Mouse (Mus musculus) T-helper 2 cell (primary cell): ENCODE measurements at regions not wholly inside any gene's neighbourhood (a gene's known extent, or its start where the extent isn't known, plus 50 kb on each side); places are given as distances from the start of the nearest gene placed in this dataset.
"Not testable (repeated sequence)": the region's sequence is repeated elsewhere in the genome, so short reads cannot be mapped to it uniquely, and the experiment has no call there.

Experiments
- in situ Hi-C: fragments of 300-600 bp; cut with MboI, MseI; formaldehyde crosslinking; loops from one replicate; pipeline ENCODE4 v1.15.1; 2025; ENCODE audit warnings: high pct_unique_total_duplicates

- in situ Hi-C loops: loop anchor here (25.0 kb wide), 1 partner anchor 810 kb away; no protein-coding TSS in a partner anchor
These were observed 94.5 kb upstream of the Zfp706 start for GRCm38 (mm10) chr15:37102035-37102555.

GRCm38 (mm10) chr15:37101419-37101818 is 93.8 kb upstream of the Zfp706 start:
- in situ Hi-C loops: loop anchor here (25.0 kb wide), 1 partner anchor 811 kb away; no protein-coding TSS in a partner anchor

GRCm38 (mm10) chr15:37100767-37101288 is 93.3 kb upstream of the Zfp706 start:
- in situ Hi-C loops: loop anchor here (25.0 kb wide), 1 partner anchor 811 kb away; no protein-coding TSS in a partner anchor

- in situ Hi-C loops: loop anchor here (25.0 kb wide), 1 partner anchor 812 kb away; no protein-coding TSS in a partner anchor
These were observed 92.6 kb upstream of the Zfp706 start for GRCm38 (mm10) chr15:37099927-37100766.

GRCm38 (mm10) chr15:37099176-37099575 is 91.6 kb upstream of the Zfp706 start:
- in situ Hi-C loops: no loop called here

GRCm38 (mm10) chr15:37097426-37097825 is 89.9 kb upstream of the Zfp706 start:
- in situ Hi-C loops: no loop called here

GRCm38 (mm10) chr15:37091171-37091570 is 83.6 kb upstream of the Zfp706 start:
- in situ Hi-C loops: not testable (repeated sequence)

GRCm38 (mm10) chr15:37083726-37084125 is 76.2 kb upstream of the Zfp706 start:
- in situ Hi-C loops: no loop called here

- in situ Hi-C loops: no loop called here
These were observed 74.3 kb upstream of the Zfp706 start for GRCm38 (mm10) chr15:37081836-37082235.

GRCm38 (mm10) chr15:37080931-37081330 is 73.4 kb upstream of the Zfp706 start:
- in situ Hi-C loops: no loop called here

GRCm38 (mm10) chr15:37080395-37080794 is 72.8 kb upstream of the Zfp706 start:
- in situ Hi-C loops: no loop called here

GRCm38 (mm10) chr15:37074207-37074606 is 66.6 kb upstream of the Zfp706 start:
- in situ Hi-C loops: loop anchor here (25.0 kb wide), 1 partner anchor 1837 kb away; no protein-coding TSS in a partner anchor

- in situ Hi-C loops: loop anchor here (25.0 kb wide), 1 partner anchor 1835 kb away; no protein-coding TSS in a partner anchor
These were observed 64.8 kb upstream of the Zfp706 start for GRCm38 (mm10) chr15:37072202-37072862.

GRCm38 (mm10) chr15:37070188-37070587 is 62.6 kb upstream of the Zfp706 start:
- in situ Hi-C loops: loop anchor here (25.0 kb wide), 1 partner anchor 1833 kb away; no protein-coding TSS in a partner anchor

GRCm38 (mm10) chr15:37067326-37067725 is 59.8 kb upstream of the Zfp706 start:
- in situ Hi-C loops: loop anchor here (25.0 kb wide), 1 partner anchor 1830 kb away; no protein-coding TSS in a partner anchor

- in situ Hi-C loops: loop anchor here (25.0 kb wide), 1 partner anchor 1829 kb away; no protein-coding TSS in a partner anchor
These were observed 58.5 kb upstream of the Zfp706 start for GRCm38 (mm10) chr15:37065926-37066550.

GRCm38 (mm10) chr15:37065408-37065807 is 57.8 kb upstream of the Zfp706 start:
- in situ Hi-C loops: loop anchor here (25.0 kb wide), 1 partner anchor 1828 kb away; no protein-coding TSS in a partner anchor

GRCm38 (mm10) chr15:37063781-37064383 is 56.3 kb upstream of the Zfp706 start:
- in situ Hi-C loops: loop anchor here (25.0 kb wide), 1 partner anchor 1827 kb away; no protein-coding TSS in a partner anchor

- in situ Hi-C loops: loop anchor here (25.0 kb wide), 1 partner anchor 1825 kb away; no protein-coding TSS in a partner anchor
These were observed 55.0 kb upstream of the Zfp706 start for GRCm38 (mm10) chr15:37062585-37062984.

- in situ Hi-C loops: loop anchor here (25.0 kb wide), 1 partner anchor 1824 kb away; no protein-coding TSS in a partner anchor
These were observed 53.9 kb upstream of the Zfp706 start for GRCm38 (mm10) chr15:37061501-37061900.
